Mouse (Mus musculus) liver, embryonic 14.5 days (tissue): ENCODE results near the gene Wwc1.

Experiments
- CTCF ChIP-seq: IDR thresholded peaks from 2 replicates; pipeline ENCODE4 v1.5.1; 2016; ENCODE audit warnings: antibody characterized with exemption, low read depth, control low read depth
- EP300 ChIP-seq: IDR thresholded peaks from 2 replicates; pipeline ENCODE4 v1.6.1; 2016; ENCODE audit warnings: antibody characterized with exemption, low read depth

DNA sequence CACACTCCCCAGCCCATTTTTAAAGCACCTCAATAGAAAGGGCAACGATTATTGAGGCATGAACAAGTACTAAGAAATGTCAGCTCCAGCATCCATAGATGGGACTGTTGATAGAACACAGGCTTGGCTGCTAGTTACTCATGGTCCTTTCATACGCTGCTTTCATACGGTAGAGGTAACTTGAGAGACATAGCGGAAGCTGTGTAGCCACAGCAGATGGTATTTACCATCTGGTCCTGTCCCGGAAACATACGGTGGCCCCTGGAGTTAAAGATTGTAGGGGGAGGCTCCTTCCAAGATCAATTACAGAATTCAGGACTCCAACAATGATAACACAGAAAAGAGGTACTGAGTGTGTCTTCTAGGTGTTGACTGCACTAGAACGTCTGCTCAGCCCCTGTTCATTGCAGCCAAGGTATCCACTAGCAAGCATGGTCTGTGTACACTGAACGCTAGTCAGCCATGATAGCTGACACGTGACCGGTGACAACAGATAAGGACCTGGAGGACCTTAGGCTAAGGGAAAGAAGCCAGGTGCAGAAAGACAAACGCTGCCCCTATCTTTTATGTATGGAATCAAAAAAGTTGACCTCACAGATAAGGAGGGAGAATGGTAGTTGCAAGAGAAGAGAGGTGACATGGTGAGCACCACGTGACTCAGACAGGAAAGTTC, 122.8 kb downstream of the Wwc1 start:
- no peak for TF ChIP-seq CTCF
- no peak for TF ChIP-seq EP300
